Mouse (Mus musculus) mouse trophoblast stem cell (cell line): ENCODE measurements around the gene Mymk.

Experiments used
- in situ Hi-C, 2 experiments: fragments of 300-500 bp; cut with MseI, MboI; formaldehyde crosslinking; loops; 2 replicates in 1 of 2; 3 replicates in 1 of 2; pipeline ENCODE4 v1.15.1; 2025

Gene Mymk

GRCm38 (mm10) chr2:27038596-27038995, 33.4 kb downstream of the Mymk start:
- in situ Hi-C loops, result no loop called here

GRCm38 (mm10) chr2:27037008-27037407, 35.0 kb downstream of the Mymk start:
- in situ Hi-C loops, result no loop called here

- in situ Hi-C loops, result no loop called here
Measured at GRCm38 (mm10) chr2:27036003-27036402, 36.0 kb downstream of the Mymk start.

GRCm38 (mm10) chr2:27032361-27032760, 39.6 kb downstream of the Mymk start:
- in situ Hi-C loops, result loop anchor here in 1 of 2 experiments (5.0 kb wide), 1 partner anchor 105 kb away; no protein-coding TSS in a partner anchor

GRCm38 (mm10) chr2:27028437-27029015, 43.5 kb downstream of the Mymk start:
- in situ Hi-C loops, result no loop called here

GRCm38 (mm10) chr2:27027618-27028436, 44.2 kb downstream of the Mymk start, which contains the start of gene Slc2a6:
Slc2a6 (minus strand) TSS chr2:27027998.
- in situ Hi-C loops, result no loop called here

- in situ Hi-C loops, result no loop called here
Measured at GRCm38 (mm10) chr2:27026857-27027617, 44.9 kb downstream of the Mymk start.

- in situ Hi-C loops, result no loop called here
Measured at GRCm38 (mm10) chr2:27026332-27026731, 45.6 kb downstream of the Mymk start.

GRCm38 (mm10) chr2:27025545-27025944, 46.4 kb downstream of the Mymk start:
- in situ Hi-C loops, result no loop called here

GRCm38 (mm10) chr2:27024136-27024535, 47.8 kb downstream of the Mymk start:
- in situ Hi-C loops, result no loop called here

GRCm38 (mm10) chr2:27022612-27023011, 49.4 kb downstream of the Mymk start:
- in situ Hi-C loops, result no loop called here

- in situ Hi-C loops, result no loop called here
Measured at GRCm38 (mm10) chr2:27021103-27021502, 50.9 kb downstream of the Mymk start.

GRCm38 (mm10) chr2:27019530-27019929, 52.4 kb downstream of the Mymk start:
- in situ Hi-C loops, result no loop called here

GRCm38 (mm10) chr2:27017802-27018201, 54.2 kb downstream of the Mymk start:
- in situ Hi-C loops, result no loop called here
